ENCODE assay signal across 8 mouse cellular contexts in genomic region chr3:65929304-65929783, GRCm38 (mm10). TPM values are rescaled to one million over a fixed set of nuclear protein-coding genes. Genes with fewer than 3 reads are reported as not detected.
DNase-seq lines count a peak whose midpoint lies in the region; ATAC-seq and TF ChIP-seq lines count a peak whose summit lies in the region.

No protein-coding gene starts in this region.

- H3K9me3 ChIP-seq in forebrain, embryonic 15.5 days, result no peaks in the 10 kb centered on the region
- no peaks in the 10 kb centered on the region for H3K9me3 ChIP-seq in neural tube, embryonic 14.5 days (ENCODE audit: control insufficient read depth, low read length)

- 4% methylated on average over 10 of the region's 10 CpGs for WGBS in forebrain, embryonic 15.5 days
- 4% methylated on average over 10 of the region's 10 CpGs for WGBS in large intestine, adult 2 months
- 6% methylated on average over 10 of the region's 10 CpGs for WGBS in neural tube, embryonic 14.5 days

- DNase-seq in brain, embryonic 14.5 days (ENCODE audit: low read depth), result peak; percentile 85
- DNase-seq in heart, postnatal 14 days, result peak; percentile 83 to 88
- DNase-seq in large intestine, adult 2 months (ENCODE audit: low read depth, low spot score), result peak; percentile 59
- DNase-seq in lung, adult 18-20 months, result peak; percentile 84 to 92
- DNase-seq in thymus, adult 18-20 months, result peak; percentile 29 to 30

- H3K36me3 ChIP-seq in forebrain, embryonic 15.5 days, result no peaks in the 10 kb centered on the region
- H3K36me3 ChIP-seq in neural tube, embryonic 14.5 days (ENCODE audit: control insufficient read depth, insufficient read depth, low read length), result no peaks in the 10 kb centered on the region

- H3K4me3 ChIP-seq in forebrain, embryonic 15.5 days, result no peak overlapping the region
- no peak overlapping the region for H3K4me3 ChIP-seq in neural tube, embryonic 14.5 days (ENCODE audit: low read depth, low read length)

- peaks cover 9% of the 10 kb centered on the region; the same call in 1 of the 2 replicates for H3K4me1 ChIP-seq in forebrain, embryonic 15.5 days
- H3K4me1 ChIP-seq in neural tube, embryonic 14.5 days (ENCODE audit: control insufficient read depth, insufficient read depth, low read length), result no peaks in the 10 kb centered on the region; the same call in 1 of the 2 replicates

- TF ChIP-seq POLR2A in brain, embryonic 14.5 days (IDR thresholded peaks at IDR 0.05; ENCODE audit: borderline replicate concordance, extremely low read depth, insufficient read depth, insufficient read length, poor library complexity, severe bottlenecking), result no peak

- no peak overlapping the region for H3K27ac ChIP-seq in forebrain, embryonic 15.5 days (replicated peaks)
- H3K27ac ChIP-seq in neural tube, embryonic 14.5 days (ENCODE audit: low read depth, low read length), result no peak overlapping the region

- ATAC-seq in CD4-positive, CD25-positive, alpha-beta regulatory T cell, adult 4 months, result peak; percentile 76
- ATAC-seq in forebrain, embryonic 15.5 days (replicated peaks), result peak; percentile 82
- peak; percentile 84 for ATAC-seq in neural tube, embryonic 14.5 days (ENCODE audit: low read depth)

- intact Hi-C loops in heart, postnatal 14 days (cut with DNase I), result loop anchor here (2.0 to 5.0 kb wide), 5 partner anchors 67 to 612 kb away; partner anchors contain the start of gene Lekr1

- H3K4me2 ChIP-seq in forebrain, embryonic 15.5 days (replicated peaks), result peak overlapping the region; percentile 13; the same call in 1 of the 2 replicates
- H3K4me2 ChIP-seq in neural tube, embryonic 14.5 days (ENCODE audit: low read depth, low read length), result peak overlapping the region; percentile 28; the same call in 1 of the 2 replicates

- no peak overlapping the region for H3K9ac ChIP-seq in forebrain, embryonic 15.5 days (replicated peaks)
- H3K9ac ChIP-seq in neural tube, embryonic 14.5 days (replicated peaks; ENCODE audit: low read depth, low read length), result no peak overlapping the region

- no peaks in the 10 kb centered on the region for H3K27me3 ChIP-seq in forebrain, embryonic 15.5 days
- H3K27me3 ChIP-seq in neural tube, embryonic 14.5 days (ENCODE audit: control insufficient read depth, insufficient read depth, low read length), result no peaks in the 10 kb centered on the region

- TF ChIP-seq CTCF in brain, embryonic 14.5 days (IDR thresholded peaks at IDR 0.05; ENCODE audit: borderline replicate concordance, extremely low read depth, insufficient read depth, insufficient read length), result peak; percentile 76

RNA-seq across cellular contexts. Expression of gene Ccnl1, which starts 28.7 kb away (rescaled TPM):
- 10 to 100 TPM; 49.5 to 88.6 TPM for polyA plus RNA-seq in CD4-positive, CD25-positive, alpha-beta regulatory T cell, adult 4 months (2017; shearing (Covaris generic))
- polyA plus RNA-seq in brain, embryonic 14.5 days (2012; rRNA removed), result 87.9 and 101 TPM in 2 replicates
- 81.5 and 87.6 TPM in 2 replicates for polyA plus RNA-seq in forebrain, embryonic 15.5 days (2015; fragmentation: Nextera tagmentation; extraction: Ambion mirVana)
- total RNA-seq in heart, postnatal 14 days (2021), result 10 to 100 TPM; 33.6 TPM
- 22.7 and 39.4 TPM in 2 replicates for polyA plus RNA-seq in large intestine, adult 2 months (2012; rRNA removed)
- polyA plus RNA-seq in neural tube, embryonic 14.5 days (2014; fragmentation: Nextera tagmentation; extraction: Ambion mirVana), result 80.2 and 97.0 TPM in 2 replicates

Comparison
In these comparisons a context has a peak if more than half of its experiments do, and no peak if none do; other contexts are left out.
1. DNase-seq: peak in every context shown above with its lines; median percentile 88 in lung, adult 18-20 months; 86 in heart, postnatal 14 days; 85 in brain, embryonic 14.5 days; 59 in large intestine, adult 2 months; 30 in thymus, adult 18-20 months.